Mouse (Mus musculus) mature B cell (primary cell): ENCODE data around the gene Hist1h2ad.
"Not testable (repeated sequence)": the region's sequence is repeated elsewhere in the genome, so short reads cannot be mapped to it uniquely, and the experiment has no call there.

Source experiments
- in situ Hi-C: fragments of 300-500 bp; cut with MboI; formaldehyde crosslinking; loops from 2 replicates; pipeline ENCODE4 v1.14.3; 2019

The Hist1h2ad gene

DNA sequence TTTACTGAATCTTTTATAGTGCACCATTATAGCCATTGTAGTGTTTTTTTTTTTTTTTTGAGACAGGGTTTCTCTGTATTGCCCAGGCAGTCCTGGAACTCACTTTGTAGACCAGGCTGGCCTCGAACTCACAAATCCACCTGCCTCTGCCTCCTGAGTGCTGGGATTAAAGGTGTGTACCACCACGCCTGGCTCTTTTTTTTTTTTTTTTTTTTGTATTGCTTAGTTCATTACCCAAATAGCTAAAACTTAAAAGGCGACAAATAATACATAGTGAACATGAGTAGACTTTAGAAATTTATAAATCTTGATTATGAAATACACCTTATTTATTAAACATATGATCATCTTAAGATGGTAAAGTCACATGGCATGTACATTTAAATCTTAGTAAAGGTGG is 32.7 kb upstream of the Hist1h2ad start:
- in situ Hi-C loops, result no loop called here

DNA sequence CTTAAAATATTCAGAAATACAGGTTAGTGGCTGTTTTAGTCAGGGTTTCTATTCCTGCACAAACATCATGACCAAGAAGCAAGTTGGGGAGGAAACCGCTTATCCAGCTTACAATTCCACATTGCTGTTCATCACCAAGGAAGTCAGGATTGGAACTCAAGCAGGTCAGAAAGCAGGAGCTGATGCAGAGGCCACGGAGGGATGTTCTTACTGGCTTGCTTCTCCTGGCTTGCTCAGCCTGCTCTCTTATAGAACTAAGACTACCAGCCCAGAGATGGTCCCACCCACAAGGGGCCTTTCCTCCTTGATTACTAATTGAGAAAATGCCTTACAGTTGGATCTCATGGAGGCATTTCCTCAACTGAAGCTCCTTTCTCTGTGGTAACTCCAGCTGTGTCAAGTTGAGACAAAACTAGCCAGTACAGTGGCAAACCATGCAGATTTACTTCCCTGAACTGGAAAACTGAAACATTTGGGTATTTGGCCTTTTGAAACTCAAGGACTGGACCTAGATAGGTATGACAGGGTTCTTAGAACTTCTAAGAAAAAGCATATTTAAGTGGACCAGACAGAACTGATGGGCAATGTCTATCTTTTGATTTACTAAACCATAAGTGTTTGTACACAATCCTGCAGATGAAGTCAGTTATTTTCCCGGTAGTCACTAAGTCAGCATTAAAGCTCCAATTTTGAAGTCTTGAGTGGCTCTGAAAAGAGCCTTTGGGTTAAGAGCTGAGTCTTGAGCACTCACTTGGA is 31.8 kb upstream of the Hist1h2ad start:
- in situ Hi-C loops, result not testable (repeated sequence)

GRCm38 (mm10) chr13:23542999-23543607 is 31.1 kb upstream of the Hist1h2ad start, which contains the start of gene Hist1h2bh:
Gene Hist1h2bh (minus strand): TSS chr13:23543392.
- in situ Hi-C loops, result not testable (repeated sequence)

GRCm38 (mm10) chr13:23543965-23544786 is 30.0 kb upstream of the Hist1h2ad start, which contains the start of gene Hist1h3f:
Gene Hist1h3f (plus strand): TSS chr13:23544052.
- in situ Hi-C loops, result no loop called here

- in situ Hi-C loops, result not testable (repeated sequence)
These were observed 29.4 kb upstream of the Hist1h2ad start for GRCm38 (mm10) chr13:23544787-23545120.

- in situ Hi-C loops, result no loop called here
These were observed 27.5 kb upstream of the Hist1h2ad start for GRCm38 (mm10) chr13:23546694-23547093.

- in situ Hi-C loops, result loop anchor here (10.0 kb wide), 2 partner anchors 194 to 1726 kb away; partner anchors contain the start of genes Hist1h2bb and Hist1h3c
These were observed 23.4 kb upstream of the Hist1h2ad start for GRCm38 (mm10) chr13:23550761-23551145.

GRCm38 (mm10) chr13:23551146-23551834 is 22.9 kb upstream of the Hist1h2ad start, which contains the start of gene Hist1h4f:
Gene Hist1h4f (minus strand): TSS chr13:23551648.
- in situ Hi-C loops, result loop anchor here (10.0 kb wide), 2 partner anchors 194 to 1726 kb away; partner anchors contain the start of genes Hist1h2bb and Hist1h3c

DNA sequence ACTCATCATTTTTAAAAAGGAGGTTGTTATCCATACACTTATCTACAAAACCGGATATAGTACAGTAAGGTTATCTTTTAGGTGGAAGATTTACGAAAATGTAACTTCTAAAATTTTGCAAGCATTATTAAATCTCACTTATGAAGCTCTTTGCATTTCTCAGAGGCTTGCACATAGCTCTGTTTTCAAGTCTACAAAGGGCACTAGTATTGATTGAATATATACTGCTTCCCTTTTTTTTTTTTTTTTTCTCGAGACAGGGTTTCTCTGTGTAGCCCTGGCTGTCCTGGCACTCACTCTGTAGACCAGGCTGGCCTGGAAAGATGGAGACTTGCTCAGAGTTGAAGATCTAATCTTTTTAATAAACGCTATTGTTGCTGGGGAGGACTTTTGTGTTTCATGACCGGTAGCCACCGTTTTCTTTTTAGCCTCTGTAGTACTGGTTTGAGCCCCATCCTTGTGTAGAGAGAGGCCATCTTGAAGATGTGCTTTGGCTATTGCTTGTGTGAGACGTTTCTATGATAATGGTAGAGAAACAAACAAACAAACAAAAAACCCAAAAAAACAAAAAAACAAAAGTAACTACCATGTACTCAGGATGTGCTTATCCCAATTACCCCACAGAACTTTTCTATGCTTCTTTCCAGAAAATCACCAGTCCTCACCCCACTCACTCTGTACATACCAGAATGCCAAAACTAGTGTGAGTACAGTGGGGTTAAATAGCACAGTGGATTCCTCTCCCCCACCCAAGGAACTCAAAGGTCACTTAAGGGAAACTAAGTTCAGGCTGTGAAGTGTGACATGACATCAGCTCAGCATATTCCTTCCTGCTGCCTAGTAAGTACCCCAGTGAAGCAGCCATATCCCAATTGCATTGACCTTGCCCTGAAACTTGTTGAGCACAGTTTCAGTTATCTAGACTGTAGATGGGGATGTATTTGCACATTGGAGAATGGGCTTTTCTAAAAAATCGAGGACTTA is 22.0 kb upstream of the Hist1h2ad start:
- in situ Hi-C loops, result loop anchor here (10.0 kb wide), 2 partner anchors 193 to 1727 kb away; partner anchors contain the start of genes Hist1h2bb and Hist1h3c

DNA sequence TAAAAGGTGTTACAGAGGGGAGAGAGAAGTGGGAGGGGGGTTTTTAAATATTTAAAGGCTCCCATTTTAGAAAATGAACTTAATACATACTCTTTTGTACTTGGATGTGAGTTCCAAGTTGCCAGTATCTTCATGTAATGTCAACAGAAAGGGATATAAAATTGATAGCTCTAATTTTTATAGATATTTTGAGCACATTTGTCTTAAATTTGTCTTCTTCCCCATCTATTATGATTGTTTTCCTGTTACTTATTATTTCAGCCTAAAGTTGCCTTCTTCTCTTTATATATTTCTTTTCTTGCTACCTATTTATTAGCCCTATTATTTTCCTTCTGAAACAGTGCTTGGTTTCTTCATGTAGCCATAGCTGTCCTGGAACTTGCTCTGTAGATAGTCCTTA is 21.2 kb upstream of the Hist1h2ad start, which contains the start of gene Hist1h1d:
Hist1h1d (plus strand) TSS at position 301 of the 400 bp plus-strand sequence.
- in situ Hi-C loops, result loop anchor here (10.0 kb wide), 2 partner anchors 192 to 1728 kb away; partner anchors contain the start of genes Hist1h2bb and Hist1h3c

DNA sequence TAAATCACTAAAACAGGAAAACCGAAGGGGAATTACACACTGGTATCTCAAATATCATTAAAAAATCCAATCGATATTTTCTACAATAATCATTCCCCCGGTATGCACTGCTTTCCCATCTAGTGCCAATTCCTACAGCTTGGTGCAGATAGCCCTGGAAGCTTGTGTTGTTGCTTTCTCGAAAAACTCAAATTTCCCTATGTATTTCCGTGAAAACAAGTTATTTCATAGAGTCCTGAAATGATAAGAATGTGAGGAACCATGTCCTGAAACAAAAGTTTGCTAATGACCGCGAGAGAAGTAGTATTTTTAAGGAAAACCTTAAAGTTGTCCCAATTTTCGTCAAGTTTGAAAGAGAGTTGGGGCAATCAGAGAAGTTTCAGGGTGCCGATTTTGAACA is 19.8 kb upstream of the Hist1h2ad start:
- in situ Hi-C loops, result loop anchor here (10.0 kb wide), 2 partner anchors 190 to 1730 kb away; partner anchors contain the start of genes Hist1h2bb and Hist1h3c

GRCm38 (mm10) chr13:23554925-23555838 is 19.0 kb upstream of the Hist1h2ad start:
- in situ Hi-C loops, result loop anchor here (10.0 kb wide), 2 partner anchors 190 to 1730 kb away; partner anchors contain the start of genes Hist1h2bb and Hist1h3c

DNA sequence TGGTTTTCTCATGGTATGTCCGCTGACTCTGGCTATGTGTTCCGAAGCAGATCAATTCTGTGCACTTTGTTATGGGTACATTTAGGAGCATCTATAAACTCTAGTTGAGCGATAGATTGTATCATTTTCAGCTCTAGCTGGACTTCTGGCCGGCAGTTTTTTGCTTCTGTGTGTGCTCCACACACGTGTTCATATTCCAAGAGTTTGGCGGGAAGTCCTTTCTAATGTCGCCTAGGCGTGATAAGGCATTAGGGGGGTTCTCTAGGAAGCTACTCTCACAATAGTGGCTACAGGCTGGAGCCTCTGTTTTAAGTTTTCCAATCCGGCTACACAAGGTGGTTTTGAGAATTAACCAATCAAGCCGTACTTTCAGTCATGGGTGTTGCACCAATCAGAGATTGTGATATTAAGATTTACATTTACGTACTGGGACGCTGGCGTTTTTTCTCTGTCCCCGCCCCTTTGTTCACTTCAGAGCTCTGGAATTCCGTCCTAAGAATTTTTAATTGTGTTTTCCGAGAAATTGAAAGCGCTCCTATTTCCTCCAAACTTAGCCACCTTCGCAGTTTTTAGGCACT is 18.3 kb upstream of the Hist1h2ad start:
- in situ Hi-C loops, result loop anchor here (10.0 kb wide), 2 partner anchors 189 to 1731 kb away; partner anchors contain the start of genes Hist1h2bb and Hist1h3c

GRCm38 (mm10) chr13:23556906-23557305 is 17.3 kb upstream of the Hist1h2ad start:
- in situ Hi-C loops, result loop anchor here (10.0 kb wide), 2 partner anchors 188 to 1732 kb away; partner anchors contain the start of genes Hist1h2bb and Hist1h3c

DNA sequence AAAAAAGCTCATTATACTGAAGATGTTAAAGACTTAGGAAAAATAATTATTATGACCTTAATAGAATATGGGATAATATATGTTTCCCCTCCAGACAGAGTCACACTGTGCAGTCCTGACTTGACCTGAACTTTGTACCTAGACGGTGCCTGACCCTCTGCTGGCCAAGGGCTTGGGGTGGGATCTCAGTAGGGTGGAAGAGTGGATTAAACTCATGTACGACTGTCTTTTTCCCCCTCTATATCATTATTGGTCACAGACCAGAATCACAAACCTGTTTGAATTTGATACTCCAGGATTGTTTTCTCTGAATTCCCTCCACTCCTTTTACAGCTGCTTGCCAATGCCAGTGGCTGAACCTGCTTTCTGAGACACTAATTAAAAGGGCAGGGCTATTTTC is 13.5 kb upstream of the Hist1h2ad start:
- in situ Hi-C loops, result not testable (repeated sequence)

DNA sequence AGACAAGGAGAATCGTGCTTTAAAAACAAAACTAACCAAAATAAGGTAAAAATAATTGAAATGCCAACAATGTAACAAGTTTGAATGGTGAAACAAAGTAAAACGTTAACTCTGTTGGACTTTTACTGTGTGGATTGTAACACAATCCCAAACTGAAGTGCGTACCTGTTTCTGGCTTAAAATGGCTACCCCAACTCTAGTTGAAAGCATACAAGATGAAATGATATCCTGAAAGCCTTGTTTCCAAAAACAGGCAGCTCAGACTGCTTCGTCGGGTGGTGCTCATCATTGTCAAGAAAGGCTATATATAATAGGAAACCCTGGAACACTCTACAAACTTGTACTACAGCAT is 12.7 kb upstream of the Hist1h2ad start:
- in situ Hi-C loops, result not testable (repeated sequence)

GRCm38 (mm10) chr13:23561883-23562659 is 12.1 kb upstream of the Hist1h2ad start, which contains the start of gene Hist1h3e:
Gene Hist1h3e (minus strand): TSS chr13:23562369.
- in situ Hi-C loops, result not testable (repeated sequence)
